ENCODE assay signal across 13 mouse cellular contexts in genomic region chr5:96824769-96825327, GRCm38 (mm10).
"Had no signal": no experiment of that assay in that cellular context is flagged by ENCODE, and none has a peak within 500 bp of the region (broad histone marks: within the 10 kb centered on the region; RNA-seq: fewer than 3 reads in every experiment).

No protein-coding gene starts in this region.

- DNase-seq: kidney, adult 8-10 months; kidney, postnatal 25 days; layer of hippocampus, adult 9-11 months; layer of hippocampus, postnatal 36 days; left cerebral cortex, postnatal 4 days; liver, postnatal 0 days; lung, embryonic 14.5 days; retina, postnatal 1 day; right cerebral cortex, postnatal 25 days; spleen, adult 18-20 months; thymus, postnatal 4 days had no signal

- ATAC-seq: liver, postnatal 0 days; lung, postnatal 0 days; midbrain, embryonic 15.5 days had no signal
